Mouse (Mus musculus) frontal cortex, postnatal 14 days (tissue): ENCODE data around the gene Gm13693.
"Not testable (repeated sequence)": the region's sequence is repeated elsewhere in the genome, so short reads cannot be mapped to it uniquely, and the experiment has no call there.

Source experiments
- DNase-seq, 2 experiments: peaks; one replicate each; pipeline ENCODE4 v3.0.0; 2022; ENCODE audit warnings: low spot score in 2 of 2

Gm13693 gene

DNA sequence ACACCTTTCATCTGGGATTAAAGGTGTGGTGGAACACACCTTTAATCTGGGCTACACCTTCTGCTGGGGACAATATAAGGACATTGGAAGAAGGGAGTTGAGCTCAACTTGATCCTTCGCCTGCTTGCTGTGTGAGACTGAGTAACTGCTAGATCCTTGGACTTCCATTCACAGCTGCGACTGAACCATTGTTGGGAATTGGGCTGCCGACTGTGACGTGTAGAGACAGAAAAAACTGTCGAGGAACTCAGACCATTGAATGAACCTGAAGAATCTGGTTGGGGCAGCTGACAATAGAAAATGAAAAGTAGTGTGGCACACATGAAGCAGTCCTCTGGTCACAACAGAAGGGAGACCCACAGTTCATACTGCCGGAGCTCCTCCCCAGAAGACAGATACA, at the start of gene Gm13693:
Gm13693 (plus strand) TSS at position 301 of the 400 bp plus-strand sequence.
- not testable (repeated sequence) for DNase-seq

DNA sequence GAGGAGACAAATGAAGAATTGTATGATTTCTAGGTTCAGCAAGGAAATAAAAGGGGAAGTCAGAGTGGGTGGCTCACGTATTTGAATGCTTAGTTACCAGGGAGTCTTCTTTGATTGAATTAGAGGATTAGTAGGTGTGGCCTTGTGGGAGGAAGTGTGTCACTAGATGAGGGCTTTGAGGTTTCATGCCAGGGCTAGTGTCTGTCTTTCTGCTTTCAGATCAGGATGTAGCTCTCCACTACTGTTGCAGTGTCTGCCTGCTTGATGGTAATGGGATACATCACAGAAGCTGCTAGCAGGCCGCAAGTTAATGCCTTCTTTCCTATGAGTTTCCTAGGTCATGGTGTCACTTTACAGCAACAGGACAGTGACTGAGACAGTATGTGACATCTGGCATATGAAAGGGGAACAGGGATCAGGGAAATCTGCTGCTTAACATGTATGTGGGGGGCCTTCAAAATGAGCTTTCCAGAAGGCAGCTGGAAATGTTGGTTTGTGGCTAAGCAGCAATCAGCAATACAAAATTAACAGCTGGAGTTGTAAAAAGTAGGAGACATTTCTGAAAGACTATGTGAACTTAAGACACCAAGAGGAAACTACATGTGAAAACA, 31.7 kb upstream of the Gm13693 start:
- no peak for DNase-seq

GRCm38 (mm10) chr2:83940931-83941361, 20.4 kb upstream of the Gm13693 start, which contains the start of gene Zswim2:
TSS of gene Zswim2 (minus strand) at chr2:83941228.
- DNase-seq, result peak; percentile 78 to 83

DNA sequence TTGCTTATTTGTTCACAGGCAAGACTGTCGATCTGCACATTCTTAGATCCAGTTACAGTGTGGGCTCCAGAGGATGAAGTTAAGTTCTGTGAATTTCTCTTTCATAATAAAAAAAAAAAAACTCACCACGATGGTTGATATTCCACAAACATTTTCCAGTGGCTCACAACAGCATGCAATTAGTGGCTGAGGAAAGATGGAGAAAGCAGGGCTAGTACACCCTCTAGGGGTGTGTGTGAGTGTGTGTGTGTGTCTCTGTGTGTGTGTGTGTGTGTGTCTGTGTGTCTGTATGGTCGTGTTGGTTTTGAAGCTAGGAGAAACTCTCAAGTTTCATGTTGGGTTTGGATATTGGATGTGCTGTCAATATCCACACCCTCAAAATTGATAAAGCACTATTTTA, 19.9 kb upstream of the Gm13693 start:
- DNase-seq, result no peak

DNA sequence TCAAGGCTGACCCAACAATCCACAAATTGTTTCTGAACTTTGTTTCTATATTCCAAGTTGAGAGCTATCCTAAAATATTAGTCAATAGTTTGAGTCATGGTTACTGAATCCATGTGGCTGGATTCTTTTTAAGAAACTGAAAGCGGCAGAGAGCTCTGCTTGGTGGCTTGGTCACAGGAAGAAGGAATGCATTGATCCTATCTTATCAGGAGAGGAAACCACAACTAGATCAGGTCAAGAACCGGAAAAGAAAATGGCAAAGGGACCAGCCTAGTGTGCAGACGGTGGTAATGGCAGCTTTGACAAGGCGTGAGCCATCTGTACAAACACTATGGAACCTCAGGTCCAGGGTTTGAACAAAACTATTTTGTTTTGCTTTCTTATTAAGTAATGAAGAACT, 19.5 kb upstream of the Gm13693 start:
- no peak for DNase-seq

DNA sequence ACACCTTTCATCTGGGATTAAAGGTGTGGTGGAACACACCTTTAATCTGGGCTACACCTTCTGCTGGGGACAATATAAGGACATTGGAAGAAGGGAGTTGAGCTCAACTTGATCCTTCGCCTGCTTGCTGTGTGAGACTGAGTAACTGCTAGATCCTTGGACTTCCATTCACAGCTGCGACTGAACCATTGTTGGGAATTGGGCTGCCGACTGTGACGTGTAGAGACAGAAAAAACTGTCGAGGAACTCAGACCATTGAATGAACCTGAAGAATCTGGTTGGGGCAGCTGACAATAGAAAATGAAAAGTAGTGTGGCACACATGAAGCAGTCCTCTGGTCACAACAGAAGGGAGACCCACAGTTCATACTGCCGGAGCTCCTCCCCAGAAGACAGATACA, 5.9 kb upstream of the Gm13693 start, which contains the start of gene Gm13698:
Gm13698 (plus strand) TSS at position 301 of the 400 bp plus-strand sequence.
- DNase-seq, result not testable (repeated sequence)

- DNase-seq, result not testable (repeated sequence)
Observed at GRCm38 (mm10) chr2:83967013-83967412, 5.7 kb downstream of the Gm13693 start, which contains the start of gene Gm13695. TSS of gene Gm13695 (plus strand) at chr2:83967313.

GRCm38 (mm10) chr2:83972823-83973222, 11.5 kb downstream of the Gm13693 start, which contains the start of gene Gm13696:
TSS of gene Gm13696 (plus strand) at chr2:83973123.
- not testable (repeated sequence) for DNase-seq

DNA sequence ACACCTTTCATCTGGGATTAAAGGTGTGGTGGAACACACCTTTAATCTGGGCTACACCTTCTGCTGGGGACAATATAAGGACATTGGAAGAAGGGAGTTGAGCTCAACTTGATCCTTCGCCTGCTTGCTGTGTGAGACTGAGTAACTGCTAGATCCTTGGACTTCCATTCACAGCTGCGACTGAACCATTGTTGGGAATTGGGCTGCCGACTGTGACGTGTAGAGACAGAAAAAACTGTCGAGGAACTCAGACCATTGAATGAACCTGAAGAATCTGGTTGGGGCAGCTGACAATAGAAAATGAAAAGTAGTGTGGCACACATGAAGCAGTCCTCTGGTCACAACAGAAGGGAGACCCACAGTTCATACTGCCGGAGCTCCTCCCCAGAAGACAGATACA, 17.3 kb downstream of the Gm13693 start, which contains the start of gene Gm13694:
Gm13694 (plus strand) TSS at position 301 of the 400 bp plus-strand sequence.
- not testable (repeated sequence) for DNase-seq

- not testable (repeated sequence) for DNase-seq
Observed at GRCm38 (mm10) chr2:83984443-83984842, 23.1 kb downstream of the Gm13693 start, which contains the start of gene Gm13697. TSS of gene Gm13697 (plus strand) at chr2:83984743.

DNA sequence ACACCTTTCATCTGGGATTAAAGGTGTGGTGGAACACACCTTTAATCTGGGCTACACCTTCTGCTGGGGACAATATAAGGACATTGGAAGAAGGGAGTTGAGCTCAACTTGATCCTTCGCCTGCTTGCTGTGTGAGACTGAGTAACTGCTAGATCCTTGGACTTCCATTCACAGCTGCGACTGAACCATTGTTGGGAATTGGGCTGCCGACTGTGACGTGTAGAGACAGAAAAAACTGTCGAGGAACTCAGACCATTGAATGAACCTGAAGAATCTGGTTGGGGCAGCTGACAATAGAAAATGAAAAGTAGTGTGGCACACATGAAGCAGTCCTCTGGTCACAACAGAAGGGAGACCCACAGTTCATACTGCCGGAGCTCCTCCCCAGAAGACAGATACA, 28.9 kb downstream of the Gm13693 start, which contains the start of gene Gm13691:
Gm13691 (plus strand) TSS at position 301 of the 400 bp plus-strand sequence.
- DNase-seq, result not testable (repeated sequence)

- not testable (repeated sequence) for DNase-seq
Observed at GRCm38 (mm10) chr2:83993639-83994255, 32.4 kb downstream of the Gm13693 start.

GRCm38 (mm10) chr2:83994526-83994925, 33.2 kb downstream of the Gm13693 start:
- DNase-seq, result not testable (repeated sequence)

DNA sequence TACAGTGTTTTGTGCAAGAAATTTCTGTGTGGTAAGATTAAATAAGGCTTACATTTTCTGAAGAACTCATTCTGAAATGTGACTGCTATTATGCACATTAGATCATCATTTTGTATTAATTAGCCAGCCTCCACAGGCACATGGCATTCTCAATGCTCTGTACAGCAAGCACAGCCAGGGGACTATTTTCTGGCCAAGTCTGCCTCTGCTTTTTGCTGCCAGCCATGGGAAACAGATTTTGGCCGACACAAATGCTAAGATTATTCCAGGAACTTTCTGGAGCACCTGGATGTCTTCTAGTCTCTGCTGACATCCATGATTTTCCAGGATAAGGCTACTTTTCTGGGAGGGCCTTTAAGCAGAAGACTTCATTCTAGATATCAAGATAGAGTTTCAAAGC, 47.6 kb downstream of the Gm13693 start:
- DNase-seq, result no peak

GRCm38 (mm10) chr2:84009818-84010217, 48.5 kb downstream of the Gm13693 start:
- no peak for DNase-seq
